Mouse (Mus musculus): ENCODE measurements around the gene Kdm4d.
"Not testable (repeated sequence)": the region's sequence is repeated elsewhere in the genome, so short reads cannot be mapped to it uniquely, and the experiment has no call there.

GRCm38 (mm10) chr9:14463668-14464067 lies 36.6 kb downstream of the Kdm4d start:
- not testable (repeated sequence) for TF ChIP-seq CTCF, EP300 (IDR thresholded peaks at IDR 0.05)
